Mouse (Mus musculus) midbrain, embryonic 11.5 days (tissue): Measurements from ENCODE around the gene Glg1. TPM values are rescaled to one million over a fixed set of nuclear protein-coding genes. Genes with fewer than 3 reads are reported as not detected.

ENCODE experiments used
- ATAC-seq: fragments of 200-750 bp; cut with Nextera tagmentation; 2 replicates; pipeline ENCODE4 v1.8.0; 2017; ENCODE audit warnings: moderate TSS enrichment, moderate library complexity; ENCODE audit not compliant: low FRiP score
- DNase-seq: peaks from one replicate; pipeline ENCODE4 v3.0.0; 2015; ENCODE audit warnings: low spot score; ENCODE audit errors: missing footprints
- H3K27ac ChIP-seq: fragments of 300-500 bp; sonication (generic); 2 replicates; pipeline ENCODE4 v1.5.1; 2014; ENCODE audit warnings: low read depth, low read length
- H3K27me3 ChIP-seq: fragments of 300-500 bp; sonication (generic); 2 replicates; pipeline ENCODE4 v1.6.1; 2014; ENCODE audit warnings: mild to moderate bottlenecking, low read length, moderate library complexity, mixed read lengths; ENCODE audit not compliant: control insufficient read depth, insufficient read depth
- H3K36me3 ChIP-seq: fragments of 300-500 bp; sonication (generic); 2 replicates; pipeline ENCODE4 v1.6.1; 2014; ENCODE audit warnings: mild to moderate bottlenecking, low read length, moderate library complexity, mixed read lengths; ENCODE audit not compliant: control insufficient read depth, insufficient read depth
- H3K4me1 ChIP-seq: fragments of 300-500 bp; sonication (generic); 2 replicates; pipeline ENCODE4 v1.6.1; 2014; ENCODE audit warnings: low read length; ENCODE audit not compliant: control insufficient read depth, insufficient read depth
- H3K4me2 ChIP-seq: fragments of 300-500 bp; sonication (generic); 2 replicates; pipeline ENCODE4 v1.6.1; 2014; ENCODE audit warnings: mild to moderate bottlenecking, moderate library complexity
- H3K4me3 ChIP-seq: fragments of 300-500 bp; sonication (generic); 2 replicates; pipeline ENCODE4 v1.5.1; 2014; ENCODE audit warnings: low read depth, low read length
- H3K9ac ChIP-seq: fragments of 300-500 bp; sonication (generic); 2 replicates; pipeline ENCODE4 v1.6.1; 2014; ENCODE audit warnings: low read length
- H3K9me3 ChIP-seq: fragments of 300-500 bp; sonication (generic); 2 replicates; pipeline ENCODE4 v1.6.1; 2016; ENCODE audit warnings: low read length; ENCODE audit not compliant: control insufficient read depth
- WGBS: fragments of 180-500 bp; shearing (Covaris S2); extraction: QIAGEN DNeasy Blood & Tissue Kit; methylation state at CpG from one replicate; pipeline ENCODE4 v1.1.7; 2014; 5-methylcytosine and 5-hydroxymethylcytosine counted together
- polyA plus RNA-seq: library from polyadenylated mRNA; unstranded; fragments of >200 nt; fragmentation: Nextera tagmentation; extraction: Ambion mirVana; gene quantifications from 2 replicates; pipeline ENCODE4 v1.2.1, GENCODE M21; 2014

The Glg1 gene
- polyA plus RNA-seq, 1 experiment from 2014 or later = 76.6 TPM

DNA sequence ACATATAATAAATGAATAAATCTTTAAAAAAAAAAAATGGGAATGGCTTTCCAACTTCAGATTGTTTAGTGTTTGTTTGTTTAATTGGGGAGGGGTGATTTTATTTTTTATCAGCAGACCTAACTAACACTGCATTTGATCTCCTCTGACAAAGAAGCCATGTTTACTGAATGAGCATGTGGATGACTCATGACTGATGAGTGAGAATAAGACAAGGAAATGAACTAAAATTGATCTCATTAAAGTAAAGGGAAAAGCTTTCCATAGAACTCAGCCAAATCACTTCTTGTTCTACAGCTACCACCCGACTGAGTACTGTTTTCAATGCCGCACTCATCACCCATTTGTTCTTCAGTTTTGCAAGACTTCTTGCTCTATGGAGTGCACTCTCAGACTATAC is 25.3 kb downstream of the Glg1 start:
- no peaks in the 10 kb centered on the region for H3K36me3 ChIP-seq
- H3K27ac ChIP-seq = no peak overlapping the region
- no peaks in the 10 kb centered on the region for H3K9me3 ChIP-seq
- H3K4me3 ChIP-seq = no peak overlapping the region
- WGBS = 95% methylated on average over 2 of the region's 2 CpGs
- ATAC-seq (no peak), DNase-seq (no peak)
- no peaks in the 10 kb centered on the region for H3K4me1 ChIP-seq
- no peaks in the 10 kb centered on the region for H3K27me3 ChIP-seq
- no peak overlapping the region for H3K4me2 ChIP-seq
- H3K9ac ChIP-seq = no peak overlapping the region

DNA sequence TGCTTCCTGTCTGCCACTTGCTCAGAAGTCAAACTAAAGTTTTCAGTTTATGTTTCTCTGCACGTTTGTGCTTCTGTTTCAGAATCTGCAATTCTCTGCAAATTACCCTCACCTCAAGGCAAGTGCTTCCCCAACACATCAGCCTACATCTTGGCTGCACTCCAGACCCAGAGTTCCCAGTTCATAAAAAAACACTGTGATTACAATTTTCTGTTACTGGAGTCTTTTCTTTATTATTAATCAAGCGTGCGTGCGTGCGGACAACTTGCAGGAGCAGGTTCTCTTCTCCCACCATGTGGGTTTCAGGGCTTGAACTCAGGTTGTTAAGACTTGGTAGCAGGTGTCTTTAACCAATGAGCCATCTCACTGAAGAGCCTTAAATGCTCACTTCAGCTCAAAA is 34.9 kb downstream of the Glg1 start:
- ATAC-seq (no peak), DNase-seq (no peak)
- Histone ChIP-seq H3K9ac (no peak overlapping the region), H3K4me3 (no peak overlapping the region), H3K27me3 (no peaks in the 10 kb centered on the region), H3K36me3 (no peaks in the 10 kb centered on the region), H3K4me2 (no peak overlapping the region), H3K27ac (no peak overlapping the region), H3K9me3 (no peaks in the 10 kb centered on the region), H3K4me1 (no peaks in the 10 kb centered on the region)
- WGBS = 86% methylated on average over 5 of the region's 5 CpGs

DNA sequence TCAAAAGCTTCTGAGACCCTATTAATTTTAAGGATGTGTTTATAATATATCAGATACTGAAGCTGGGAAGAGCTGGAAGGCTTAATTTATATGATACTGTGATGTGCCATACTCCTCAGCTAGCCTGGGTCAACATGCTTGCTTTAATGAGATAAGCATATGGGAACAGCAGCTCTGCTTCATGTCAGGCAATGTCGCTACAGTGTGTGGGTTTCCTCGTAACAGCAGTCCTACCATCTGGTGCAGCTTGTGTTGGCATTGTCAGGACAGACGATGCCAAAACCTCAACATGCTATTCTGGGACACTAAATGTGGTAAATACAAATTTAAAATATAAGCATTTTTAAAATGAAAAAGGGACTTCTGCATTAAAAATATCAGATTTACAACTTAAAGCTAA is 40.9 kb downstream of the Glg1 start:
- no peak overlapping the region for H3K4me2 ChIP-seq
- ATAC-seq = no peak
- no peaks in the 10 kb centered on the region for H3K36me3 ChIP-seq
- no peak overlapping the region for H3K4me3 ChIP-seq
- H3K27me3 ChIP-seq = no peaks in the 10 kb centered on the region
- H3K4me1 ChIP-seq = no peaks in the 10 kb centered on the region
- H3K9ac ChIP-seq = no peak overlapping the region
- no peaks in the 10 kb centered on the region for H3K9me3 ChIP-seq
- DNase-seq = no peak
- H3K27ac ChIP-seq = no peak overlapping the region
- 91% methylated on average over 3 of the region's 3 CpGs for WGBS

DNA sequence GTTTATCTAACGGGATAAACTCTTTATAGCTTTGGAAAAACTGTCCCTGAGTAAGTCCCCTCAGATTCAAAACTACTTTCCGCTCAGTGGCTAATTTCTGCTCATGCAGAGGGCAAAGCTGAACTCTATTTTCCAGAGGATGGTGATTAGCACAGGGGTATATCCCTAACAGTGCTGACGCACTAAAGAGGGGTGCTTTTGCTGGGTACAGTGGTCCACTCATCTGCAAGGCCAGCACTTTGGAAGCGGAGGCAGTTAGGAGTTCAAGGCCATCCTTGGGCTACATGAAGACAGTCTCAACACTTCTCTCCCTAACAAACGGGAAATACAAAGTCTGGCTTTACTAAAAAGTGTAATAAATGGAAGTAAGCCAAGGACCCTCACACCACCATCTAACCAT is 45.6 kb downstream of the Glg1 start:
- peak; percentile 51 for DNase-seq
- no peak overlapping the region for H3K9ac ChIP-seq
- H3K27me3 ChIP-seq = no peaks in the 10 kb centered on the region
- H3K4me2 ChIP-seq = no peak overlapping the region
- ATAC-seq = no peak
- no peak overlapping the region for H3K27ac ChIP-seq
- 95% methylated on average over 5 of the region's 5 CpGs for WGBS
- no peaks in the 10 kb centered on the region for H3K4me1 ChIP-seq
- H3K9me3 ChIP-seq = no peaks in the 10 kb centered on the region
- no peaks in the 10 kb centered on the region for H3K36me3 ChIP-seq
- no peak overlapping the region for H3K4me3 ChIP-seq

DNA sequence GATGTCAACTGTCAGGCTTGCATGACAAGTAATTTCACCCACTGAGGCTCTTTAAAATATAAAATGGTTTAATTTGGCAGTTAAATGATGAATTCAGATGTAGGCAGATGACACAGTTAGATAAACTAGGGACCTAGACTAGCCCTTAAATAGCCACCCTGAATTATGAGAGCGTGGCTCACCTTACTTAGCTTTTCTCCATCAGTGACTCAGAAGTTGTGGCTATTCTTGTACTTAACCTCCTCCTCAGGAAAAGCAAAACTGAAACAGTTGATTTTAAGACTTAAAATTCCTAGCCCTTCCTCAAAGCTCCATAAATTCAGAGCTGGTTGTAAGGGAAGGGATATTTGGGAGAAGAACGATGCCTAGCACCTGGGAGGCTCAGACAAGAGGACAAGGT is 47.8 kb downstream of the Glg1 start:
- H3K27ac ChIP-seq = no peak overlapping the region
- no peak for ATAC-seq
- peak; percentile 39 for DNase-seq
- H3K4me1 ChIP-seq = no peaks in the 10 kb centered on the region
- no peak overlapping the region for H3K4me2 ChIP-seq
- no peak overlapping the region for H3K4me3 ChIP-seq
- no peaks in the 10 kb centered on the region for H3K36me3 ChIP-seq
- no peak overlapping the region for H3K9ac ChIP-seq
- H3K9me3 ChIP-seq = no peaks in the 10 kb centered on the region
- H3K27me3 ChIP-seq = no peaks in the 10 kb centered on the region
- WGBS = 90% methylated on average over 2 of the region's 2 CpGs

DNA sequence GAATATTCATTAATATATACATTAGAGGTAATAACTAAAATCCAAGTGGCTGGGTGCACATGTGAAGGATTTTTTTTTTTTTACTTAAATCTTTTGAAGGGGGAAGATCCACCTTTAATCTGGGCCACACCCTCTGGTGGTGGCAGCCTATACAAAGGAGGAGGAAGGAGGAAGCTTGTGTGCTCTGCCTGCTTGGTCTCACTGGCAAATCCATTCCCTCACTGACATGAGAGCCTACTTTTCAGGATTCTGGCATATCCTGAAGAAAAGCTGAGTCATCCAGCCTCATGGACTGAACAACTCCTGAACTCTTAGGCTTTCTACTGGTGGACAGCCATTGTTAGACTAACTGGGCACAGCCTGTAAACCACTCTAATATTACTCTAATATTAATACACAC is 49.1 kb downstream of the Glg1 start:
- Histone ChIP-seq H3K27ac (no peak overlapping the region), H3K27me3 (no peaks in the 10 kb centered on the region), H3K4me1 (no peaks in the 10 kb centered on the region), H3K4me2 (no peak overlapping the region), H3K9ac (no peak overlapping the region), H3K4me3 (no peak overlapping the region), H3K36me3 (no peaks in the 10 kb centered on the region), H3K9me3 (no peaks in the 10 kb centered on the region)
- ATAC-seq (no peak), DNase-seq (peak; percentile 41)

DNA sequence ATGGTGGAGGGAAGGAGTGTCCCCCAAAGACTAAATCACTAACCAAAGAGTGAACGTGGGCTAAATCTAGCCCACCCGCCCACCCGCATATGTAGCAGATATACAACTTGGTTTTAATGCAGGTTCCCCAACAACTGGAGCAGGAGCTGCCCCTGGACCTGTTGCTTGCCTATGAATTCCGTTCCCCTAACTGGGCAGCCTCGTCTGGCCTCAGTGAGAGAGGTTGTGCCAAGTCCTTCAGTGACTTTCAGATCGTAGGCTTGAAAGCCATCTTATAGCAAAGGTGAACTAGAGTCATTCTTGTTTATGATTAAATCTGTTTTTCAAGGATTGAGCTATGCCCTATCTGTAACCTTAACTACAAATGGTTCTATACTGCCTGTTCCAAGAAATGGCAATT is 52.7 kb downstream of the Glg1 start:
- Histone ChIP-seq H3K4me2 (no peak overlapping the region), H3K9me3 (no peaks in the 10 kb centered on the region), H3K4me3 (no peak overlapping the region), H3K27me3 (no peaks in the 10 kb centered on the region), H3K9ac (no peak overlapping the region), H3K27ac (no peak overlapping the region), H3K36me3 (no peaks in the 10 kb centered on the region), H3K4me1 (no peaks in the 10 kb centered on the region)
- whole genome bisulfite sequencing = 89% methylated on average over 6 of the region's 6 CpGs
- ATAC-seq (no peak), DNase-seq (peak; percentile 35)

DNA sequence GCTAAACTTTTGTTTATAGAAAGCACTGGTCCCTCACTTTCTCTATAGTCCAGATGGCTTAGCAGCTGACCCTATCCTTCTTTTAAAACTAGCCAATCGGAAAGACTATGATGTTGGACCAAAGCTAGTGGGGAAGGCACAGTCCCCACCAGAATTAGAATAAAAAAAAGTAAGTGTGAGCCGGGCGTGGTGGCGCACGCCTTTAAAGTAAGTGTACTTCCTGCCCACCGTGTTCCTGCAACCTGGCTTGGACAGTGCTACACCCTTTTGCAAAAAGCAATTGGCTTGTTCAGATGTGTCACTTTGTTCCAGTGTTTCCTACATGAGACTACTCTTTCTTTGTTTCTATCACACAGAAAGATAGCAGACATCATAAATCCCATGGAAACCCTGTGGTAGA is 54.0 kb downstream of the Glg1 start:
- no peak overlapping the region for H3K9ac ChIP-seq
- peak; percentile 17 for DNase-seq
- no peaks in the 10 kb centered on the region for H3K36me3 ChIP-seq
- no peak for ATAC-seq
- no peaks in the 10 kb centered on the region for H3K9me3 ChIP-seq
- WGBS = 92% methylated on average over 6 of the region's 6 CpGs
- H3K4me1 ChIP-seq = no peaks in the 10 kb centered on the region
- no peak overlapping the region for H3K27ac ChIP-seq
- H3K4me2 ChIP-seq = no peak overlapping the region
- no peaks in the 10 kb centered on the region for H3K27me3 ChIP-seq
- H3K4me3 ChIP-seq = no peak overlapping the region

DNA sequence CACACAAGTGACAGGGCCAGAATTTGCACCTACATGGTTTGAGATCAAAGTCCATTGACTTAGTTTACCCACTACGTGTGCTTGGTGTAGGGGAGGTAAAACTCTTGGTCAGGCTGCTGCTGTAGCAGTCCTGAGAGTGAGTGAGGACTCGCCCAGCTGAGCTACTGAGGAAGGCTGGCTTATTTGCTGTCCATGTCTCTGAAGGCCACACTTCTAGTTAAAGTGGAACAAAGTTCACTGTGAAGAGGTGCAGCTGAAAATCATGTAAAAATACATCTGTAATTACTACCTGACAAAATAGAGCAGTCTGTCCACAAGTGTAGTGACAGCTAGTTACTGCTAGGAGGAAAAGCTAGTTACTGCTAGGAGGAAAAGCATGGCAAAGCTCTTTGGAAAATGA is 55.7 kb downstream of the Glg1 start:
- Histone ChIP-seq H3K4me1 (no peaks in the 10 kb centered on the region), H3K27ac (no peak overlapping the region), H3K4me2 (no peak overlapping the region), H3K36me3 (no peaks in the 10 kb centered on the region), H3K4me3 (no peak overlapping the region), H3K27me3 (no peaks in the 10 kb centered on the region), H3K9me3 (no peaks in the 10 kb centered on the region), H3K9ac (no peak overlapping the region)
- ATAC-seq (no peak), DNase-seq (peak; percentile 37)
- WGBS = 87% methylated on average over 2 of the region's 2 CpGs

DNA sequence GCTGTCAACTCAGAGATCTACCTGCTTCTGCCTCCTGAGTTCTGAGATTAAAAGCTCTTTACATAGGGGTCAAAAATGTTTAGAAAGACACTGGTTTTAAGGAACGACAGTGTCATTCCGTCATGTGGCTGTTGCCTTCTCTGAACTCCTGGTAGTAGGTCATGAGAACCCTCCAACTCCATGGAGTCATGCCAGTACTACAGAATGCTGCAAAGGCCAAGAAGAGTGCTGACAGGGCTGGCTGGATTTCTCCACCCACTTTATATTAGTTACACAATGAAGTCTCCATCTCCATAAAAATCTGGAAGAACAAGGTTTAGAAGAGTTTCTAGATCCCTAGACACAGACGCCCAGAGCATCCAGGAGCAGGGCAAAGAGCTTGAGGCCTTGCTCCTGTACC is 61.0 kb downstream of the Glg1 start:
- Histone ChIP-seq H3K9ac (no peak overlapping the region), H3K27me3 (no peaks in the 10 kb centered on the region), H3K36me3 (peaks cover 5% of the 10 kb centered on the region; the same call in 1 of the 2 replicates), H3K4me1 (no peaks in the 10 kb centered on the region), H3K9me3 (no peaks in the 10 kb centered on the region), H3K4me3 (no peak overlapping the region), H3K4me2 (no peak overlapping the region), H3K27ac (no peak overlapping the region)
- 94% methylated on average over 3 of the region's 3 CpGs for WGBS
- no peak for DNase-seq
- ATAC-seq = no peak
